Comparison of ENCODE assay signal across 20 mouse cellular contexts in genomic region chr6:95629071-95629470, GRCm38 (mm10).
DNase-seq lines count a peak whose midpoint lies in the region; ATAC-seq and TF ChIP-seq lines count a peak whose summit lies in the region.
"Had no signal": no experiment of that assay in that cellular context is flagged by ENCODE, and none has a peak within 500 bp of the region (broad histone marks: within the 10 kb centered on the region; RNA-seq: fewer than 3 reads in every experiment).

No protein-coding gene starts in this region.

- H3K79me2 ChIP-seq in CH12.LX (replicated peaks; ENCODE audit: control insufficient read depth, extremely low read depth, insufficient read depth, poor library complexity, severe bottlenecking), result no peaks in the 10 kb centered on the region

- no peaks in the 10 kb centered on the region for H3K27me3 ChIP-seq in CH12.LX (replicated peaks)
- H3K27me3 ChIP-seq in liver, postnatal 0 days (ENCODE audit: insufficient read depth, low read length), result no peaks in the 10 kb centered on the region
- H3K27me3 ChIP-seq: Patski had no signal

- H3K4me1 ChIP-seq in CH12.LX (ENCODE audit: control insufficient read depth in 1 of 2, insufficient read depth in 2 of 2), result peaks cover 10 to 43% of the 10 kb centered on the region in 2 experiments; a peak in 3 of 4 replicates
- no peaks in the 10 kb centered on the region for H3K4me1 ChIP-seq in liver, postnatal 0 days (ENCODE audit: insufficient read depth)

- 84% methylated on average over 7 of the region's 7 CpGs for WGBS in liver, postnatal 0 days (ENCODE audit: insufficient replicate concordance)

- peak; percentile 55 for DNase-seq in A20 (ENCODE audit: low read depth, low spot score)
- peak; percentile 55 for DNase-seq in CH12.LX (ENCODE audit: extremely low read depth)
- no peak for DNase-seq in liver
- DNase-seq in liver, postnatal 0 days, result no peak
- DNase-seq: adrenal gland, adult 2 months; adrenal gland, adult 8-10 months; adrenal gland, postnatal 10 days; adrenal gland, postnatal 14 days; adrenal gland, postnatal 25 days; adrenal gland, postnatal 36 days; B cell, adult 2 months; cerebellum, adult 11 months; cerebellum, adult 11-12 months; cerebellum, adult 18-20 months; cerebellum, adult 2 months; cerebellum, adult 8-10 months had no signal

- in situ Hi-C loops in CH12.LX (cut with MboI; ENCODE audit: low pct_ligation_motif_present, low pct_unique_long_range_greater_than_20kb, low sequenced_read_pairs), result no loop called here

- H3K4me3 ChIP-seq in CH12.LX (replicated peaks in 1 of 3; ENCODE audit: low read depth in 2 of 3, low read length in 2 of 3, poor library complexity in 1 of 3), result no peak overlapping the region
- no peak overlapping the region for H3K4me3 ChIP-seq in liver, postnatal 0 days (ENCODE audit: low read depth, low read length)

- peak overlapping the region; percentile 50; the same call in 1 of the 2 replicates for H3K4me2 ChIP-seq in CH12.LX (ENCODE audit: insufficient read depth, low read depth, poor library complexity, severe bottlenecking)
- no peak overlapping the region for H3K4me2 ChIP-seq in liver, postnatal 0 days (ENCODE audit: low read depth, low read length)

- dilution Hi-C loops in CH12.LX (cut with MboI; ENCODE audit: extremely low pct_ligation_motif_present, extremely low pct_unique_long_range_greater_than_20kb, low sequenced_read_pairs), result no loop called here

- ATAC-seq in liver, postnatal 0 days, result no peak
- ATAC-seq: activated CD4-positive, CD25-positive, alpha-beta regulatory T cell, adult 4 months; CD4-positive, CD25-positive, alpha-beta regulatory T cell, adult 4 months; Patski had no signal

- no peak for TF ChIP-seq RAD21 in CH12.LX (IDR thresholded peaks at IDR 0.05; ENCODE audit: low read depth, low read length)

- TF ChIP-seq CTCF in CH12.LX (conservative IDR thresholded peaks at IDR 0.05 in 1 of 2, IDR thresholded peaks at IDR 0.05 in 1 of 2; ENCODE audit: low read depth in 2 of 2, low read length in 2 of 2), result no peak
- no peak for TF ChIP-seq CTCF in liver, postnatal 0 days (IDR thresholded peaks at IDR 0.05; ENCODE audit: low read depth)

- H3K9ac ChIP-seq in CH12.LX (ENCODE audit: insufficient read depth, low read depth), result no peak overlapping the region
- H3K9ac ChIP-seq in liver, postnatal 0 days (replicated peaks), result no peak overlapping the region

- H3K36me3 ChIP-seq in CH12.LX (replicated peaks in 1 of 2; ENCODE audit: control insufficient read depth in 1 of 2, insufficient read depth in 1 of 2, low read length in 1 of 2), result peaks cover 0 to 18% of the 10 kb centered on the region in 2 experiments
- no peaks in the 10 kb centered on the region for H3K36me3 ChIP-seq in liver, postnatal 0 days (replicated peaks; ENCODE audit: insufficient read depth, low read length)

- no peak for TF ChIP-seq POLR2A in CH12.LX (IDR thresholded peaks at IDR 0.05; ENCODE audit: low read depth, low read length)

- H3K9me3 ChIP-seq in CH12.LX (replicated peaks; ENCODE audit: low read length), result no peaks in the 10 kb centered on the region
- H3K9me3 ChIP-seq in liver, postnatal 0 days (ENCODE audit: low read length), result no peaks in the 10 kb centered on the region
- H3K9me3 ChIP-seq: G1E had no signal

- peak; percentile 75 for TF ChIP-seq EP300 in CH12.LX (IDR thresholded peaks at IDR 0.05; ENCODE audit: low read length)
- TF ChIP-seq EP300 in liver, postnatal 0 days (IDR thresholded peaks at IDR 0.05; ENCODE audit: low read depth), result no peak

- no peak overlapping the region; the same call in 1 of the 2 replicates for H3K27ac ChIP-seq in CH12.LX (ENCODE audit: insufficient read depth, low read depth)
- no peak overlapping the region for H3K27ac ChIP-seq in liver, postnatal 0 days (ENCODE audit: low read depth)

TF ChIP-seq in CH12.LX, 34 proteins besides CTCF, POLR2A, EP300 and RAD21:
- TF ChIP-seq IRF4 (IDR thresholded peaks at IDR 0.05; ENCODE audit: low read depth, low read length) (peak; percentile 77), HCFC1 (IDR thresholded peaks at IDR 0.05; ENCODE audit: low read depth, low read length) (no peak), ZKSCAN1 (IDR thresholded peaks at IDR 0.05; ENCODE audit: borderline replicate concordance, low read depth, low read length) (no peak), JUN (IDR thresholded peaks at IDR 0.05; ENCODE audit: insufficient read depth, low read depth, low read length) (peak; percentile 54; the same call in 1 of the 2 replicates), ETS1 (conservative IDR thresholded peaks at IDR 0.05; ENCODE audit: low read depth, low read length) (peak; percentile 75), MXI1 (IDR thresholded peaks at IDR 0.05; ENCODE audit: low read depth, low read length) (no peak), MAFK (IDR thresholded peaks at IDR 0.05; ENCODE audit: insufficient replicate concordance, low read length) (no peak), USF1 (IDR thresholded peaks at IDR 0.05; ENCODE audit: low read depth, low read length) (no peak), CHD1 (IDR thresholded peaks at IDR 0.05; ENCODE audit: low read depth, low read length) (no peak), JUND (conservative IDR thresholded peaks at IDR 0.05; ENCODE audit: low read depth, low read length) (peak; percentile 67), CHD2 (IDR thresholded peaks at IDR 0.05; ENCODE audit: low read length) (no peak), NRF1 (IDR thresholded peaks at IDR 0.05; ENCODE audit: low read depth, low read length) (no peak), USF2 (conservative IDR thresholded peaks at IDR 0.05; ENCODE audit: low read depth, low read length) (no peak), MAX (IDR thresholded peaks at IDR 0.05; ENCODE audit: low read length) (no peak), KAT2A (IDR thresholded peaks at IDR 0.05; ENCODE audit: insufficient replicate concordance, low read length) (no peak), TBP (conservative IDR thresholded peaks at IDR 0.05; ENCODE audit: low read depth, low read length) (no peak), RCOR1 (conservative IDR thresholded peaks at IDR 0.05; ENCODE audit: low read depth, low read length) (no peak), ZNF384 (IDR thresholded peaks at IDR 0.05; ENCODE audit: low read depth, low read length) (no peak), MYC (IDR thresholded peaks at IDR 0.05; ENCODE audit: low read depth, low read length) (0 out of 2 replicates have a peak, but pooled peaks have one; percentile 32), MAZ (IDR thresholded peaks at IDR 0.05; ENCODE audit: low read depth, low read length) (no peak), NELFE (IDR thresholded peaks at IDR 0.05; ENCODE audit: low read depth, low read length) (no peak), BHLHE40 (IDR thresholded peaks at IDR 0.05; ENCODE audit: low read depth, low read length) (peak; percentile 90), MEF2A (IDR thresholded peaks at IDR 0.05; ENCODE audit: borderline replicate concordance, low read depth, low read length) (0 out of 2 replicates have a peak, but pooled peaks have one; percentile 34), TCF12 (IDR thresholded peaks at IDR 0.05; ENCODE audit: low read depth, low read length) (peak; percentile 24; the same call in 1 of the 2 replicates), GABPA (IDR thresholded peaks at IDR 0.05; ENCODE audit: insufficient replicate concordance, low read depth, low read length) (no peak)

Comparison
In these comparisons a context has a peak if more than half of its experiments do, and no peak if none do; other contexts are left out.
1. DNase-seq: peak in A20 (single experiment) and CH12.LX (single experiment); none in liver (single experiment) and liver, postnatal 0 days (single experiment).